Mouse (Mus musculus) midbrain, embryonic 12.5 days (tissue): Measurements from ENCODE around the gene Morn4. TPM values are rescaled to one million over a fixed set of nuclear protein-coding genes. Genes with fewer than 3 reads are reported as not detected.
"Not testable (repeated sequence)": the region's sequence is repeated elsewhere in the genome, so short reads cannot be mapped to it uniquely, and the experiment has no call there.

Source experiments
- ATAC-seq: fragments of 200-750 bp; cut with Nextera tagmentation; 2 replicates; pipeline ENCODE4 v1.8.0; 2017; ENCODE audit warnings: low read depth, moderate TSS enrichment, moderate library complexity; ENCODE audit not compliant: low FRiP score
- H3K27ac ChIP-seq: fragments of 300-500 bp; sonication (generic); replicated peaks from 2 replicates; pipeline ENCODE4 v1.5.1; 2016; ENCODE audit warnings: mild to moderate bottlenecking
- H3K27me3 ChIP-seq: fragments of 300-500 bp; sonication (generic); 2 replicates; pipeline ENCODE4 v1.6.1; 2016; ENCODE audit warnings: mild to moderate bottlenecking
- H3K36me3 ChIP-seq: fragments of 300-500 bp; sonication (generic); 2 replicates; pipeline ENCODE4 v1.6.1; 2016
- H3K4me1 ChIP-seq: fragments of 300-500 bp; sonication (generic); 2 replicates; pipeline ENCODE4 v1.6.1; 2016
- H3K4me2 ChIP-seq: fragments of 300-500 bp; sonication (generic); replicated peaks from 2 replicates; pipeline ENCODE4 v1.6.1; 2016; ENCODE audit warnings: mild to moderate bottlenecking, moderate library complexity
- H3K4me3 ChIP-seq: fragments of 300-500 bp; sonication (generic); 2 replicates; pipeline ENCODE4 v1.5.1; 2016; ENCODE audit warnings: mild to moderate bottlenecking
- H3K9ac ChIP-seq: fragments of 300-500 bp; sonication (generic); replicated peaks from 2 replicates; pipeline ENCODE4 v1.6.1; 2016; ENCODE audit warnings: mild to moderate bottlenecking, moderate library complexity
- H3K9me3 ChIP-seq: fragments of 300-500 bp; sonication (generic); 2 replicates; pipeline ENCODE4 v1.6.1; 2016; ENCODE audit warnings: mild to moderate bottlenecking
- WGBS: fragments of 180-500 bp; shearing (Covaris S2); methylation state at CpG from one replicate; pipeline ENCODE4 v1.1.7; 2016; 5-methylcytosine and 5-hydroxymethylcytosine counted together
- polyA plus RNA-seq: library from polyadenylated mRNA; unstranded; fragments of >200 nt; fragmentation: Nextera tagmentation; extraction: Ambion mirVana; gene quantifications from 2 replicates; pipeline ENCODE4 v1.2.1, GENCODE M21; 2016

The Morn4 gene
- polyA plus RNA-seq, 1 experiment from 2014 or later: 80.5 TPM

DNA sequence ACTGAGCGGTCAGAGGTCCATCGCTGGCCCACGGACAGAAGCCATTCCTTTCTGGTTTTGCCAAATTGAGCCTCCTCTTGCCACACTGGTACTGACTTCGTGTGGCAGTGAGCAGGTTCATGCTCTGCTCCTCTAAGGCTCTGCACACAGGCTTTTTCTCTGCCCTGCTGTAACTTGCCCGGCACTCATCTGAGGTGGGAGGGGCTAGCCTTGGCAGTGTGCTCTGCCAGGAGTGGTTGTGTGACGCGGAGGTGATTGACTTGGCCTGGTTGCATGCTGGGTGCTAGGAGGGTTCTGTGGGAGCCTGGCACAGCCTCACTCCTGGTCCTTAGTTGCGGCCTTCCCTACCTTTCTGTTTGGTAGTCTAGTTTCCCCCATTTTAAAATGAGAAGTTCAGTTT, 34.3 kb upstream of the Morn4 start:
- no peaks in the 10 kb centered on the region for H3K4me1 ChIP-seq
- no peaks in the 10 kb centered on the region for H3K27me3 ChIP-seq
- H3K4me2 ChIP-seq: no peak overlapping the region
- WGBS: 93% methylated on average over 8 of the region's 8 CpGs
- no peak for ATAC-seq
- no peak overlapping the region for H3K9ac ChIP-seq
- H3K36me3 ChIP-seq: peaks cover 64% of the 10 kb centered on the region
- no peak overlapping the region for H3K4me3 ChIP-seq
- no peak overlapping the region for H3K27ac ChIP-seq
- no peaks in the 10 kb centered on the region for H3K9me3 ChIP-seq

DNA sequence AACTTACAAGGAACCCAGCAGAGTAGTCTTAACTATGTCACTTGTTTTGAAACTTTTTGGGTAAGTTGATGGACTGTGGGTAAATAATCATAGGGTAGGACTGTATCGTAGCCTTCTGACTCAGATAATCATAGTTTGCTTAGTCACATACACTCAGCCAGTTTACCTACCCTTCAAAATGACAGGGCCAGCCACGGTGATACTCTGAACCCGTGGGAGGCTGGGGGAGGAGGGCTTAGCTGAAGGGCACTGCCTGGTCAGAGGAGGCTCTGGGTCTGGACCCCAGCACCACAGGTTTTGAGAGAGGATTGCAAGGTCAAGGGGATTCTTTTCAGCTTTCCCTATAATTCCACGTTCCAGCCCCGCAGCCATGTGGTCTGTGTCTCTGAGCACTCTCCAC, 32.4 kb upstream of the Morn4 start:
- H3K36me3 ChIP-seq: peaks cover 79% of the 10 kb centered on the region
- no peaks in the 10 kb centered on the region for H3K27me3 ChIP-seq
- no peak overlapping the region for H3K9ac ChIP-seq
- no peak for ATAC-seq
- H3K4me3 ChIP-seq: no peak overlapping the region
- WGBS: 90% methylated on average over 5 of the region's 5 CpGs
- no peak overlapping the region for H3K27ac ChIP-seq
- no peak overlapping the region for H3K4me2 ChIP-seq
- H3K9me3 ChIP-seq: no peaks in the 10 kb centered on the region
- no peaks in the 10 kb centered on the region for H3K4me1 ChIP-seq

DNA sequence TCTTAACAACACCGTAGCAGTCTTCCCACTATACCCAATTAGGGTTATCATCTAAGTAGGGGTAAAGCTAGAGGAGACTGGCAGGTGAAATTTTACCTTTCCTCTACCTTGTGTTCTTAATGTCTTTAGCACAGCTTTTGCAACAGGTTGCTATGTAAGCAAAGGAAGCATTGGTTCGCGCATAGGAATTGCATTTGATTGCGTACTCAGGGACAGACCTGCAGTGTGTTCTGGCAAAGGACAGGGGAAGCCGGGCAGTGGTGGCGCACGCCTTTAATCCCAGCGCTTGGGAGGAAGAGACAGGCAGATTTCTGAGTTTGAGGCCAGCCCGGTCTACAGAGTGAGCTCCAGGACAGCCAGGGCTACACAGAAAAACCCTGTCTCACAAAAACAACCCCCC, 32.0 kb upstream of the Morn4 start:
- Histone ChIP-seq H3K9ac (no peak overlapping the region), H3K4me3 (no peak overlapping the region), H3K27ac (no peak overlapping the region), H3K9me3 (no peaks in the 10 kb centered on the region), H3K36me3 (peaks cover 84% of the 10 kb centered on the region), H3K4me2 (no peak overlapping the region), H3K4me1 (no peaks in the 10 kb centered on the region), H3K27me3 (no peaks in the 10 kb centered on the region)
- 96% methylated on average over 9 of the region's 9 CpGs for WGBS
- ATAC-seq: no peak

DNA sequence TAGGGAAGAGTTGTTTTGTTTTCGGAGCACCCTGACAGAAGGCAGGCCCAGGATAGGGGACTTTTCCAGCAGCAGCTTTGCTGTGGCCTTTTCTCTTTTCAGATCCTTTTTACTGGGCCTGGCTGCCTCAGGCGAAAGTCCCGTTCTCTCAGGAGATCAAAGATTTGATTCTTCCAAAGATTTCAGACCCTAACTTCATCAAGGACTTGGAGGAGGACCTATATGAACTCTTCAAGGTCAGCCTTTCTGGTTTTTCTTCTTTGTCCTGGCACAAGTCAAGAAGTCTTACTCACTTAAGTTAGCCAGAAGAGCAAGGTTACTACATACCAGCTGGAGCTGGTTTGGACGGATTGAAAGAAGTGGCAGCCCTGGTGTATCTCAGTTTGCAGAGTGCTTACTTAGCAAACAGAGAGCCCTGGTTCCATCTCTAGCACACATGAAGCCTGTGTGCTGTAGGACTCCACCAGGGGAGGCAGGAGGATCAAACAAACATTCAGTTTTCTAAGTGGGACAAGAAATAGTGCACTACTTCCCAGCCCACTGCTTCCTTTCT, 29.7 kb upstream of the Morn4 start:
- Histone ChIP-seq H3K9me3 (no peaks in the 10 kb centered on the region), H3K4me1 (no peaks in the 10 kb centered on the region), H3K4me2 (no peak overlapping the region), H3K4me3 (no peak overlapping the region), H3K27ac (no peak overlapping the region), H3K27me3 (no peaks in the 10 kb centered on the region), H3K9ac (no peak overlapping the region), H3K36me3 (peaks cover 73% of the 10 kb centered on the region)
- no peak for ATAC-seq
- WGBS: 91% methylated on average over 4 of the region's 4 CpGs

DNA sequence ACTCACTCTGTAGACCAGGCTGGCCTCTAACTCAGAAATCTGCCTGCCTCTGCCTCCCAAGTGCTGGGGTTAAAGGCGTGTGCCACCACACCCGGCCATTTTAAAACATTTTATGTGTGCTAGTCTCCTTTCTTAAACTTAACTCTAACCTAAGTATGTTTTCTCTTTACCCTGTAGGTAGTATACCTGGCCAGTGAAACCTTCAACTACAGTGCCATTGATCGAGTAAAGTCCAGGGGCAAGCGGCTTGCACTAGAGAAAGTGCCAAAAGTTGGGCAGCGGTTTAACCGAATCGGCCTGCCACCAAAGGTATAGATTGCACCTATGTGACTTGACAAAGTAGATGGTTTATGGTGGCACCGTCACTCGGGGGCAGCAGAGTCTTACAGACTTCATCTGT, 18.5 kb upstream of the Morn4 start:
- Histone ChIP-seq H3K9ac (no peak overlapping the region), H3K4me2 (no peak overlapping the region), H3K27me3 (no peaks in the 10 kb centered on the region), H3K36me3 (peaks cover 64% of the 10 kb centered on the region), H3K4me3 (no peak overlapping the region), H3K27ac (no peak overlapping the region), H3K4me1 (no peaks in the 10 kb centered on the region), H3K9me3 (no peaks in the 10 kb centered on the region)
- ATAC-seq: no peak
- WGBS: 93% methylated on average over 9 of the region's 9 CpGs

DNA sequence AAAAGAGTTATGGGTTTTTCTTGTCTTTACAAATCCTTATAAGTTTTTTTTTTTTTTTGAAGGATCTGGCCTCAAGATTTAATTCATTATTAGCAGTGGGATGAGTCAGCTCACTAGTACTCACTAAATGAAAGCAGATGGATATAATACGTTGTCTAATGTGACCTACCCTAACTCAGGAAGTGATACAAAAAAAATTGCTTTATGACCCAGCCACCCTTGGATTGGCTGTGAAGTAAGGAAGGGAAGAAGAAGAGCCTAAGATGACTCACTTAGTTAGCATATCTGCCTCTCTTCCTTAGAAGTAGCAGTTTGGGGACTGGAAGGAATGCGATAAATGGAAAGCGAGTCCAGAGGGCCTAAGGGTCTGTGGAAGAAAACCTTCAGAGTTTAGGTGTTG, 13.2 kb upstream of the Morn4 start:
- Histone ChIP-seq H3K4me1 (no peaks in the 10 kb centered on the region), H3K36me3 (peaks cover 41% of the 10 kb centered on the region), H3K4me2 (no peak overlapping the region), H3K9me3 (no peaks in the 10 kb centered on the region), H3K27ac (no peak overlapping the region), H3K4me3 (no peak overlapping the region), H3K27me3 (no peaks in the 10 kb centered on the region), H3K9ac (no peak overlapping the region)
- WGBS: 95% methylated on average over 3 of the region's 3 CpGs
- ATAC-seq: no peak

DNA sequence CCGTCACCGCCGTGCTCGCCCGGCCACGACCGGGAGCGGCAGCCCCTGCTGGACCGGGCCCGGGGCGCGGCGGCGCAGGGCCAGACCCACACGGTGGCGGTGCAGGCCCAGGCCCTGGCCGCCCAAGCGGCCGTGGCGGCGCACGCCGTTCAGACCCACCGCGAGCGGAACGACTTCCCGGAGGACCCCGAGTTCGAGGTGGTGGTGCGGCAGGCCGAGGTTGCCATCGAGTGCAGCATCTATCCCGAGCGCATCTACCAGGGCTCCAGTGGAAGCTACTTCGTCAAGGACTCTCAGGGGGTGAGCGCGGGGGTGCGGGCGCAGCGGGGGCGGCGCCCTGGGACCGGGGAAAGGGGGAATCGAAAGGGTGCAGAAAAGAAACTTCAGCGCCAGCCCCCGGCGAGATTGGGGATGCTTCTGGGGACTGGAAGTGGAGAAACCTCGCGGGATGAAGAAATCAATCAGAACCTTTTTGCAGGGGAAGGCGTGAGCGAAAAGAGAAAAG, 4.5 kb upstream of the Morn4 start:
- Histone ChIP-seq H3K36me3 (peaks cover 9% of the 10 kb centered on the region; the same call in 1 of the 2 replicates), H3K4me1 (peaks cover 22% of the 10 kb centered on the region), H3K9me3 (no peaks in the 10 kb centered on the region), H3K27me3 (no peaks in the 10 kb centered on the region), H3K4me3 (peak overlapping the region; percentile 89), H3K9ac (peak overlapping the region; percentile 82), H3K27ac (peak overlapping the region; percentile 89), H3K4me2 (peak overlapping the region; percentile 83)
- peak; percentile 76 for ATAC-seq
- under 1% methylated on average over 37 of the region's 52 CpGs for WGBS

DNA sequence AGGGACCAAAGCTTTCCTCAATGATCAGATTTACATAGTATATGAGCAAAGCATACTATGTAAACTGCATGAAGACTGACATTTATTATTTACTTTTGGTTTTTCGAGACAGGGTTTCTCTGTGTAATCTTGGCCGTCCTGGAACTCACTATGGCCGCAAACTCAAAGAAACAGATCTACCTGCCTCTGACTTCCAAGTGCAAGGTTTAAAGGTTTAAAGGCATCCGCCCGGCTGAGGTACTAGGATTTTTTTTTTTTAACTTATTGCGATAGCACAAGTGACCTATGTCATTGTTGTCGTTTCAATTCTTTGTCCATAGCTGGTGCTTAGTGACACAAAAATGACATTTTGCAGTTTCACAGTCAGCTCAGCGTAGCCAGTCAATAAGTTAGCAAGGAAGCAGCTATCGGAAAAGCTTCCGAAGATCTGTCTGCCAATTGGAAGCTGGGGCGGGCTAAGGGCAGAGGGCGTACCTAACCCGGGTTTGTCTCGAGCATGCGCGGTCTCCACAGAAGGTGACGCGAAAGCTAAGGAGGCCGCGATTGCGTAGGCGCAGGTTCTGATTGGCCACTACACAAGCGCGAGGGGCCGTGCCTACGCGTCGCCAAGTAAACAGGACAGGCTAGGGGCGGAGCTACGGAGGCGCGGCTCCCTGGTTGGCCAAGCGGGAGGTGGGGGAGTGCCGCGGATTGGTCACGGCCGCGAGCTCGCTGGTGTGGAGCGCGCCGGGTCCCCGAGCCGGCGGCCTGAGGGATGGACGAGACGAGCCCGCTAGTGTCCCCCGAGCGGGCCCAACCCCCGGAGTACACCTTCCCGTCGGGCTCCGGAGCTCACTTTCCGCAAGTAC, 3.8 kb upstream of the Morn4 start, which contains the start of gene Pi4k2a:
Gene Pi4k2a, plus strand, starts transcription at position 723 of the 848 bp plus-strand sequence.
- Histone ChIP-seq H3K27ac (peak within 1 kb of the TSS; percentile 89), H3K4me1 (peaks cover 26% of the 10 kb centered on the region), H3K4me3 (peak within 1 kb of the TSS; percentile 89), H3K9ac (peak within 1 kb of the TSS; percentile 82), H3K9me3 (no peaks in the 10 kb centered on the region), H3K27me3 (no peaks in the 10 kb centered on the region), H3K4me2 (peak within 1 kb of the TSS; percentile 83), H3K36me3 (peaks cover 5% of the 10 kb centered on the region; the same call in 1 of the 2 replicates)
- WGBS: 2% methylated on average over 55 of the region's 55 CpGs
- ATAC-seq: peak; percentile 97

DNA sequence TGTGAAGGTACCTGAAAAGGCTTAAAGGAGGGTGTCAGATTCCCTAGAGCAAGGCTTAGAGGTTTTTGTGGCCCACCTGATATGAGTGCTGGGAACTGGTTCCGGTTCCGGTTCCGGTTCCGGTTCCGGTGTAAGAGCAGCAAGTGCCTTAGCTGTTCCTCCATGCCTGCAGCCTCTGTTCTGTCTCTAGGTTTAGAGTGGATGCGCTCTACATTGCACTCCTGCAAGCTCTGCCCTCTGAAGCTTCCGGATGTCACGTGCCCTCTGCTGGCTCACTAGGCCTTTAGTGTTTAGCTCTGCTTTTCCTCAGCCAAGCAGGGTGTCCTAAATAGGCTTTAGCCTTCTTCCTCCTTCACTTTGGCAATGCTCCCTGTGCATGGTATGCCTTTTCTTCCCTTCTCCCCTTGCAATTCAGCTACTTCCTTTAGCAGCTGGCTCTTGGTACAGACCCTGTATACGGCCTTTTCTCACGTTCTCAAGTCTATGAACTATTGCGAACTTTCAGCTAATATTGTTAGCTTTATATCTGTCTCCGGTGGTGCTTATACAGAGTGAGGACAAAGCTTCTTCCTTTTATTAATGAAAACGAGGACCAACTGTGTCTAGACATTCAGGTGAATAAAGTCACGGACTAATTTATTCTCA, 3.1 kb upstream of the Morn4 start:
- Histone ChIP-seq H3K4me2 (peak overlapping the region; percentile 57), H3K4me1 (peaks cover 26% of the 10 kb centered on the region), H3K4me3 (peak overlapping the region; percentile 89), H3K9me3 (no peaks in the 10 kb centered on the region), H3K36me3 (peaks cover 5% of the 10 kb centered on the region; the same call in 1 of the 2 replicates), H3K27ac (peak overlapping the region; percentile 73), H3K9ac (no peak overlapping the region), H3K27me3 (no peaks in the 10 kb centered on the region)
- WGBS: 23% methylated on average over 14 of the region's 14 CpGs
- no peak for ATAC-seq

DNA sequence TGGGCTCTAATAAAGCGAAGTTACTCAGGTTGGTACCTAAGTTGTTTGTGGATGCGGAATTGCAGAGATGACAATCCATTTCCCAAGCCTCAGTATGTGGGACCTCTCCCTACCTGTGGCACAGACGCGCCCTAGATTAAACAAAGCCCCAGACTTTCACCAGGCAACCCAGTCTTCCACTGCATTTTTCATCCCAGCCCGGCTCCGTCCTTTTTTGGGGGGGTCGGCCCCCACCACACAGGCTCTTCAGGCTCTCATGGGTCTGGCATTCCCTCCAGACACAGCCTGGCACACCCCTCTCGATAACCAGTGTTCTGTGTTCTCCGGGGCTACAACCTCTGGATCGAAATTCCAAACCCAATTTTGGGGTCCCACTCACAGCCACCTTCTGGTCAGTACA, 467 bp downstream of the Morn4 start:
- H3K27me3 ChIP-seq: no peaks in the 10 kb centered on the region
- WGBS: 7% methylated on average over 10 of the region's 10 CpGs
- H3K4me1 ChIP-seq: peaks cover 14% of the 10 kb centered on the region
- H3K9me3 ChIP-seq: no peaks in the 10 kb centered on the region
- peak overlapping the region; percentile 81 for H3K9ac ChIP-seq
- no peak for ATAC-seq
- H3K4me3 ChIP-seq: peak overlapping the region; percentile 82
- no peaks in the 10 kb centered on the region for H3K36me3 ChIP-seq
- H3K4me2 ChIP-seq: peak overlapping the region; percentile 92
- peak overlapping the region; percentile 70 for H3K27ac ChIP-seq

DNA sequence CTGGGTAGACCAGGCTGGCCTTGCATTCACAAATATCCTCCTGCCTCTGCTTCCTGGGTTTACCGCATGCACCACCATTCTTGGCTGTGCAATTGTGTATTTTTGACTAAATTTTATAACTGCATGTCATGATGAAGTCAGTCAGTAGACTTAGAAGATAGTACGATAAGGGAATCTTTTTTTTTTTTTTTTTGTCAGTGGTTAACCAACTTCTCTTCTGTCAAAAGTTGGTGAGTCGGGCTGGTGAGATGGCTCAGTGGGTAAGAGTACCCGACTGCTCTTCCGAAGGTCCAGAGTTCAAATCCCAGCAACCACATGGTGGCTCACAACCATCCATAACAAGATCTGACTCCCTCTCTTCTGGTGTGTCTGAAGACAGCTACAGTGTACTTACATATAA, 4.5 kb downstream of the Morn4 start:
- H3K4me2 ChIP-seq, ATAC-seq, H3K4me1 ChIP-seq, H3K27ac ChIP-seq, H3K27me3 ChIP-seq, H3K4me3 ChIP-seq, H3K9me3 ChIP-seq, H3K9ac ChIP-seq: not testable (repeated sequence)
- WGBS: 93% methylated on average over 5 of the region's 5 CpGs
- H3K36me3 ChIP-seq: peaks cover 22% of the 10 kb centered on the region

DNA sequence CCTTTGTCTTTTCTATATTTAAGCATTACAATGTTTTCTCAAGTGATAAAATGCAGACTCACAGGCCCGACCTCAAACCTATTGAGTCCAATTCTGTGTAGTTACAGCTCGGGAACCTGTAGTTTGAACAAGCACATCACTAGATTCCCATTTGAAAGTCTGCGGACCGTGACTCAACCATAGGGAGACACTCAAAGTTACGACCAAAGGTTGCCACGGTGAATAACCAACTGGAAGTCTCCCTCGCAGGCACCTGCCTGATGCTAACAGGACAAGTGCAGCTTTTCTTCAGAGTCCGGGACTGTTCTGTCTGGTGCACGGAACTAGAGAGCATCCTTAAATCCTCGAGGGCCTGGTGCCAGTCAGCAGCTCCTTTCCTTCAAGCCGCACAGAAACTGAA, 5.7 kb downstream of the Morn4 start:
- H3K36me3 ChIP-seq: peaks cover 33% of the 10 kb centered on the region
- no peak overlapping the region for H3K4me2 ChIP-seq
- no peaks in the 10 kb centered on the region for H3K27me3 ChIP-seq
- WGBS: 83% methylated on average over 11 of the region's 11 CpGs
- peaks cover 1% of the 10 kb centered on the region; the same call in 1 of the 2 replicates for H3K4me1 ChIP-seq
- no peak overlapping the region for H3K4me3 ChIP-seq
- H3K9me3 ChIP-seq: no peaks in the 10 kb centered on the region
- H3K9ac ChIP-seq: no peak overlapping the region
- H3K27ac ChIP-seq: no peak overlapping the region
- ATAC-seq: no peak
